Mouse (Mus musculus) liver, embryonic 14.5 days (tissue): Measurements from ENCODE around the gene Luzp1.

ENCODE experiments used
- CTCF ChIP-seq: IDR thresholded peaks from 2 replicates; pipeline ENCODE4 v1.5.1; 2016; ENCODE audit warnings: antibody characterized with exemption, low read depth, control low read depth
- EP300 ChIP-seq: IDR thresholded peaks from 2 replicates; pipeline ENCODE4 v1.6.1; 2016; ENCODE audit warnings: antibody characterized with exemption, low read depth

GRCm38 (mm10) chr4:136424120-136424999, 45.2 kb upstream of the Luzp1 start:
- TF ChIP-seq CTCF (no peak), EP300 (no peak)
